Mouse (Mus musculus): Measurements from ENCODE around the gene Usp37.

DNA sequence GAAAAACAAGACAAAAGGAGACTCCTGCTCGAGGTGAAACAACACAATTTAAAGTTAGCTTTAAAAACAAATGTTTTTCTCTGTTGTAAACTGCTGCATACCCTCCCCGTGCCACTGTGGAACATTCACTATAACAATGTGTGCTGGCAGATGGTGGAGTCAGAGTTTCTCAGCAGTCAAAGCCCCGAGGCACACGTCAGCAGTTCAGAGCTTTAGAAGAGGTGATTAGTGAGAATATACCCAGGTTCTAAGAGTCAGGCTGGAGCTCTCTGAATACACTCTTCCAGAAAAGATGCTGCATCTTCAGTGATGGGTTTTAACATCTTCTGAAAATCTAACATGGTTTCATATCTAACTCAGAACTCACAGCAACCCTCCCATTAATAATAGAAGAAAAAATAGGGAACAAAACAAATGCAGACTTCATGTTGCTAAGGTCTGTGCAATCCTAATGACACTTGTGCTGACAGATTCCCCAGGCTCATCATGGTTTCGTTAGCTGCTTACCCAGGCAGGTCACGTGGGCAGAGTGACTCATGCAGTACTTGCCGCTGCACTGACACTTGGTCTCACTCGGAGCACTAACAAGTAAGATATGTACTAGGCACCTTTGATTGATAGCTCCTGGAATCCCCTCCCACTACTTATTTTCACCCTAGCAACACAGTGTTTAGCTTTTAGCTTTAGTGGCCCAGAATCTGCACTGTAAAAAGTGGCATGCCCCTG is 106.2 kb downstream of the Usp37 start:
- TF ChIP-seq CTCF (IDR thresholded peaks at IDR 0.05; ENCODE audit: low read depth) (no peak), EP300 (IDR thresholded peaks at IDR 0.05; ENCODE audit: low read depth) (no peak)

Data from liver, embryonic 14.5 days (tissue).